Mouse (Mus musculus) left cerebral cortex, postnatal 10 days (tissue): ENCODE measurements around the gene Cd300lb. TPM values are rescaled to one million over a fixed set of nuclear protein-coding genes. Genes with fewer than 3 reads are reported as not detected.
A peak's percentile ranks its signal among the peaks of the same experiment; 100 is the strongest.

Source experiments
- DNase-seq, 2 experiments: peaks; one replicate each; pipeline ENCODE4 v3.0.0; 2021 to 2022; ENCODE audit warnings: low spot score in 2 of 2, mixed read lengths in 1 of 2; ENCODE audit errors: extremely low spot score in 1 of 2
- intact Hi-C: fragments of 180-260 bp; cut with DNase I; formaldehyde crosslinking; loops from one replicate; pipeline ENCODE4 v1.15.1; 2025
- total RNA-seq, 2 experiments: library from RNA; stranded (reverse); gene quantifications; 2 replicates each; pipeline ENCODE4 v1.2.3; 2021

Gene Cd300lb
- total RNA-seq, 2 experiments from 2014 or later, result not detected

- DNase-seq, result no peak
- intact Hi-C loops, result no loop called here
These were observed 43.6 kb downstream of the Cd300lb start for GRCm38 (mm10) chr11:114890542-114890941.

GRCm38 (mm10) chr11:114889991-114890518 lies 44.1 kb downstream of the Cd300lb start, which contains the start of gene Cd300a:
Gene Cd300a, plus strand, starts transcription at chr11:114890041.
- intact Hi-C loops, result no loop called here
- DNase-seq, result no peak

- intact Hi-C loops, result no loop called here
These were observed 49.6 kb downstream of the Cd300lb start for GRCm38 (mm10) chr11:114884380-114885100.

GRCm38 (mm10) chr11:114883251-114883789 lies 50.9 kb downstream of the Cd300lb start:
- no peak for DNase-seq
- intact Hi-C loops, result no loop called here

More at GRCm38 (mm10) chr11:114884380-114885100, 49.6 kb downstream of the Cd300lb start:
- no peak for DNase-seq

DNA sequence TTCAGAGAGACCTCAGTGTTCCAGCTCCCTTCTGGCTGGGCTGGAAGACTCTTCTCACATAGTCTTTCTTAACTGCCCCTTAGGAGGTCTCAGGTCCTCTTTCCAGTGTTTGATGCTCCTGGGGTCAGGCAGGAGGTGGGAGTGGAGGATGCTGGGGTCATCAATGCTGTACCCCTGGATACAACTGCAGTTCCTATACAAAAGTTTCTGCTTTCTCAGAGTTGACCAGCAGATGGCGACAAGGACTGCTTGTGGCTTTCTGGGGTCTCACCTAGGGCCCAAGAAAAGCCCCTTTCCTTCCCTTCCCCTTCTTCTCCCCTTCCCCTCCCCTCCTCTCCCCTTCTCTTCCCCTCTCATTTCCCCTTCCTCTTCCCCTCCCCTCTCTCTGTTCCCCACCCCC lies 53.6 kb downstream of the Cd300lb start:
- intact Hi-C loops, result no loop called here

GRCm38 (mm10) chr11:114880185-114880584 lies 54.0 kb downstream of the Cd300lb start:
- intact Hi-C loops, result no loop called here

More for the DNA sequence above, 53.6 kb downstream of the Cd300lb start:
- DNase-seq, result peak in 1 of 2 experiments; percentile 38

DNA sequence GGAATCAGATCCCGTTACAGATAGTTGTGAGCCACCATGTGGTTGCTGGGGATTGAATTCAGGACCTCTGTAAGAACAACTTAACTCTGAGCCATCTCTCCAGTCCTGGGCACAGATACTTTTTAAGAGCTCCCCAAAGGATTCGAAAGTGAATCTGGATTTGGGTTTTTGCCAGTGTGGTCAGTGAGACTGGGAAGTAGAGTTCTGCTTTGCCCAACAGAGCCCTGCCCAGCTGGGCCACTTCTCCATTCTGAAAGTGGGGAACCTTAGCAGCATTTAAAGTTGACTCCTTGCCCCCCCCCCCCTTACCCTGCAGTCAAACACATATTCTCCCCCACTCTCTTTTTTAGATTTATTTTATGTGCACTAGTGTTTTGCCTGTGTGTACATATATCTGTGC lies 54.5 kb downstream of the Cd300lb start:
- intact Hi-C loops, result loop anchor here (5.0 kb wide), 1 partner anchor 38 kb away; no protein-coding TSS in a partner anchor
- DNase-seq, result peak in 1 of 2 experiments; percentile 23

More at GRCm38 (mm10) chr11:114880185-114880584, 54.0 kb downstream of the Cd300lb start:
- DNase-seq, result no peak

DNA sequence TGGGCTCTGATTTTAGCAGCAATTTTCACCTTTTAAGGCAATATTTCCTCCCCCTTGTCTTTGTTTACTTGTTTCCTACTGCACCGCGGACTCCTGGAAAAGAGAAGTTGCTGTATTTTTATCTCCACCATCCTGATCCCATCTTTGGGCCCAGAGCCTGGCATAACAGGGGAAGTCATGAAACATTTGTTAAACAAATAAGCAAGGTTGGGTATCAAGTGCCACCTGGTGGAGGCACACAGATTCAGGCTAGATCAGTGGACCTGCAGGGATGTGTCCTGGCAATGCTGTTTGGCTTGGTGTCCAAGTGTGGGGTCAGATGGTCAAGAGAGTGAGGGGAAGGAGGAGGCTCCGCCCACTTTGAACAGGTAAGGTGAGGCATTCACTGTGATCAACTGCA lies 57.0 kb downstream of the Cd300lb start:
- DNase-seq, result peak; percentile 29 to 57
- intact Hi-C loops, result loop anchor here (5.0 kb wide), 1 partner anchor 40 kb away; no protein-coding TSS in a partner anchor

DNA sequence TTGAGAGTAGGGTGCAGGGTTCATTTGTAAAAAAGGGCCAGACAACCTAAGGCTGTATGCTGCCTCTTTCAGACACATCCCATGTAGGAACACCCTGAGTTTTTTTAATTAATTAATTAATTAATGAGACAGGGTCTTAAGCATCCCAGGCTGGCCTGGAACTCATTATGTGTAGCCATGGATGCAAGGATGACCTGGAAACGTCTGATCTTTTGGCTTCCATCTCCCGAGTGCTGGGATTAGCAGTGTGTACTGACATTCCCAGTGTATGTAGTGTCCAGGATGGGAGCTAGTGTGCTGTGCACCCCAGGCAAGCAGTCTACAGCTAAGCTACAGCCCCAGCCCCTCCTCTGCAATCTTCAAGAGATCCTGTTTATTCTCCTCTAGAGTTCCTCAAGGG lies 57.6 kb downstream of the Cd300lb start:
- no peak for DNase-seq
- intact Hi-C loops, result loop anchor here (5.0 kb wide), 1 partner anchor 41 kb away; no protein-coding TSS in a partner anchor

GRCm38 (mm10) chr11:114876176-114876575 lies 58.0 kb downstream of the Cd300lb start:
- intact Hi-C loops, result loop anchor here (5.0 kb wide), 1 partner anchor 41 kb away; no protein-coding TSS in a partner anchor
- no peak for DNase-seq

DNA sequence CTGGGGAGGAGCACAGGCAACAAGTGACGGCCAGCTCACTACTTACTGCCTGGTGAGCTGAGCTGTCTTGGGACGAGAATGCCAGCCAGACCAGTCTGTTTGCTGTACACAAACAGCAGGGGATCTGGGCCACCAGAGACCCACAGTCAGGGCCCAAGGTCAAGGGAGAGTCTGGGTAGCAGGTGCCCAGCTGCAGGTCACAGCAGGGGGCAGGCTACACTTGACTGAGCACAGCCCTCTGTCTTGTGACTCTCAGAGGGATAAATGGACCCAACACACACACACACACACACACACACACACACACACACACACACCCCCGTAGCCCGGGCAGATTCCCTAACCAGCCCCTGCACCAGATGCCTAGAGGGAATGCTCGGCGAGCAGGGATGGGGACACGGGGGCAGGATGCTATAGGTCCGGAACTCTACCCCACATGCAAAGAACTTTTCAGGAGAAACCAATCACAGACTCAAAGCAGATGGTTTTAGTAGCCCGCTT lies 58.8 kb downstream of the Cd300lb start:
- intact Hi-C loops, result loop anchor here (5.0 kb wide), 1 partner anchor 42 kb away; no protein-coding TSS in a partner anchor
- no peak for DNase-seq

GRCm38 (mm10) chr11:114874226-114875145 lies 59.7 kb downstream of the Cd300lb start:
- no peak for DNase-seq
- intact Hi-C loops, result loop anchor here (5.0 kb wide), 1 partner anchor 43 kb away; no protein-coding TSS in a partner anchor

- intact Hi-C loops, result no loop called here
- DNase-seq, result no peak
These were observed 61.0 kb downstream of the Cd300lb start for GRCm38 (mm10) chr11:114873022-114873817.

Other genes with a start within 250 kb of the Cd300lb start
- gene Dnaic2, start 207.0 kb downstream of the Cd300lb start, total RNA-seq, result 1 to 10 TPM in 1 of 2 experiments, under 1 TPM in 1; 0.59 to 1.0 TPM
- 1 to 10 TPM; 4.0 to 8.7 TPM for gene Kif19a, start 169.0 kb downstream of the Cd300lb start, total RNA-seq
- gene Btbd17, start 138.4 kb downstream of the Cd300lb start, total RNA-seq, result 10 to 100 TPM; 22.6 to 26.4 TPM
- gene Gpr142, start 135.5 kb downstream of the Cd300lb start, total RNA-seq, result not detected
- 1 to 10 TPM; 4.1 to 4.4 TPM for gene Gprc5c, start 83.2 kb downstream of the Cd300lb start, total RNA-seq
- gene Cd300a, start 44.3 kb downstream of the Cd300lb start, total RNA-seq, result under 1 TPM; 0.43 to 0.58 TPM
- not detected for gene Cd300c, start 34.8 kb upstream of the Cd300lb start, total RNA-seq
- under 1 TPM in 1 of 2 experiments, not detected in 1; 0.16 TPM for gene Cd300ld, start 55.5 kb upstream of the Cd300lb start, total RNA-seq
- gene Cd300c2, start 67.5 kb upstream of the Cd300lb start, total RNA-seq, result 1 to 10 TPM; 2.9 to 3.2 TPM
- not detected for gene Cd300ld2, start 81.8 kb upstream of the Cd300lb start, total RNA-seq
- under 1 TPM in 1 of 2 experiments, not detected in 1; 0.66 TPM for gene Cd300ld4, start 92.6 kb upstream of the Cd300lb start, total RNA-seq
- gene Cd300ld5, start 103.4 kb upstream of the Cd300lb start, total RNA-seq, result not detected
- gene Cd300ld3, start 114.0 kb upstream of the Cd300lb start, total RNA-seq, result not detected
- gene Cd300e, start 127.8 kb upstream of the Cd300lb start, total RNA-seq, result not detected
- gene Rab37, start 157.0 kb upstream of the Cd300lb start, total RNA-seq, result under 1 TPM; 0.39 to 0.51 TPM
- gene Cd300lf, start 199.6 kb upstream of the Cd300lb start, total RNA-seq, result under 1 TPM; 0.28 to 0.90 TPM
- gene Slc9a3r1, start 229.0 kb upstream of the Cd300lb start, total RNA-seq, result 10 to 100 TPM; 53.7 to 56.0 TPM